Mouse (Mus musculus): Measurements from ENCODE around the gene Fdxr. TPM values are rescaled to one million over a fixed set of nuclear protein-coding genes. Genes with fewer than 3 reads are reported as not detected.

Gene Fdxr
- polyA plus RNA-seq, 1 experiment from 2014 or later = 14.2 TPM

DNA sequence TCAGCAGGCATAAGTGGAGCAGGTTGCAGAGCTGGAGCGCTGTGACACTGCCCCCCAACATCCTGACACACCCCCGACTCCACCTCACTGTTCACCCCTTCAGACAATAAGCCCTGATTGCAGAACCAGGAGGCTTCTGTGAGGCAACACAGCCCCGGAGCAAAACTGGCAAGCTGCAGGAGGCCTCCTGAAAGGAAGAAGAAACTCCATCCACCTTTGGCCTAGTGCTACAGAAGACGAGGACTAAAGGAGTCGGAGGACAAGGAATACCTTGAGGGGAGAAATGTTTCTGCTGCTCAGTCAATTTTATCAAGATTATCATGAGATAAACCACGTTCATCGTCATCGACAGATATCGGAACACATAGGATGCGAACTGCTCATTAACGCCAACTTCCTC, 19.1 kb upstream of the Fdxr start:
- Histone ChIP-seq H3K4me3 (ENCODE audit: low read depth, low read length) (no peak overlapping the region), H3K27me3 (replicated peaks; ENCODE audit: control insufficient read depth, insufficient read depth, low read length) (peaks cover 19% of the 10 kb centered on the region), H3K4me2 (ENCODE audit: low read length) (no peak overlapping the region), H3K9ac (ENCODE audit: low read length) (no peak overlapping the region), H3K4me1 (replicated peaks; ENCODE audit: control insufficient read depth, insufficient read depth, low read length) (no peaks in the 10 kb centered on the region; the same call in none of the 2 replicates), H3K36me3 (ENCODE audit: control insufficient read depth, insufficient read depth, low read length) (no peaks in the 10 kb centered on the region), H3K9me3 (ENCODE audit: control insufficient read depth, low read length) (no peaks in the 10 kb centered on the region), H3K27ac (ENCODE audit: low read depth) (no peak overlapping the region)
- no peak for DNase-seq (ENCODE audit: low spot score)
- no peak for ATAC-seq (replicated peaks; ENCODE audit: low FRiP score, low TSS enrichment, low read depth)
- WGBS = 90% methylated on average over 11 of the region's 11 CpGs

DNA sequence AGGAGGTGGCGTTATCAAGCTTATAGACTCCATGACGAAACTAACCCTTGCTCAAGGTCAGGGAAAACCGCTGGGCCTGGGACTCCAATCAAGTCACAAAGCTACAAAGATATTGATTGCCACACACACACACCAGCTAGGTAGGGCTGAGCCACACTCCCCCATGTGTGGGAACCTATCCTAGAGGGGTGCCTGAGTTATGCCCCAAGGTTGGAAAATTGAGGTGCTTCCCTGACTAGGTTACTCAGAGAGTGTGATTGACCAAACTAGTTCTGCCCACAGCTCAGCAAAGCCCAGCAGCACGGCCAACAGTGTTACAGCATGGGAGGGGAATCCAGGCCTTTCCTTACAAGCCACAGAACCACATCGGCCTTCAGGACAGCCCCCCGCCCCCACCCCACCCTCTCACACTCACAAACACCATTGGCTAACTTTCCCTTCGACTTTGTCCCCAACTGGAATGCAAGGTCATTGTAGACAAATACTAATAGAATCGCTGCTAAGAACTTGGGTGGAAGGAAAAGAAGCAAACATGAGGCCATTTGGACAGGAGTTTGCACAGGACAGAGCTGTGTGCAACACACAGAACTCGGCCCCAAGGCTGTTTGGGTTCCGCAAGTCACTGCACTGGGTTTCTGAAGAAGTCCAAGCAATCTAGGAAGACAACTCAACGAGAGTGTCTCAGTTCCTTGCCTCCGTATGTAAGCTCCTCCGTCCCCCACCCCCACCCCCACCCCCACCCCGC, 16.0 kb upstream of the Fdxr start:
- peak overlapping the region; percentile 18 for H3K27ac ChIP-seq (ENCODE audit: low read depth)
- H3K9ac ChIP-seq (ENCODE audit: low read length) = no peak overlapping the region
- H3K36me3 ChIP-seq (ENCODE audit: control insufficient read depth, insufficient read depth, low read length) = no peaks in the 10 kb centered on the region
- H3K4me1 ChIP-seq (replicated peaks; ENCODE audit: control insufficient read depth, insufficient read depth, low read length) = peaks cover 9% of the 10 kb centered on the region
- 49% methylated on average over 14 of the region's 14 CpGs for WGBS
- H3K4me2 ChIP-seq (ENCODE audit: low read length) = peak overlapping the region; percentile 18; the same call in 1 of the 2 replicates
- H3K9me3 ChIP-seq (ENCODE audit: control insufficient read depth, low read length) = no peaks in the 10 kb centered on the region
- peak; percentile 56 for DNase-seq (ENCODE audit: low spot score)
- peaks cover 13% of the 10 kb centered on the region for H3K27me3 ChIP-seq (replicated peaks; ENCODE audit: control insufficient read depth, insufficient read depth, low read length)
- ATAC-seq (replicated peaks; ENCODE audit: low FRiP score, low TSS enrichment, low read depth) = 0 out of 2 replicates have a peak, but pooled peaks have one; percentile 9
- H3K4me3 ChIP-seq (ENCODE audit: low read depth, low read length) = no peak overlapping the region

DNA sequence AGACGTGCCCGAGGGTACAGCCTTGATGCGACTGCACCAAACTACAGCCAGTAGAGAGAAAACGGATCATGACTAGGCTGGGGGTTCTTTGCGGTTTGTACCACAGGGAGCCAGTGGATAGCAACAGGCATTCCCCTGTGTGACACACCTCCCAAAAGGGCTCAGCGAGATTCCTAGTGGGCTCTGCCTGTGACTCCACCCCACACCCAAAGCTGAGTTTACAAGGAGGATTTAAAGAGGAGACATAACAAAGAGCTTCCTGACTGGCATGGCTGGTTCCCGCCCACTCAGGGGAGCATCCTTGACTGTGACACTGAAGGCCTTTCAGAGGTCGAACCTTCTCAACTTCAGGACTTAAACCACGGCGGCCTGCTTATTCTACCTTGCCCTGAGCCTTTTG, 14.7 kb upstream of the Fdxr start:
- DNase-seq (ENCODE audit: low spot score) (no peak), ATAC-seq (replicated peaks; ENCODE audit: low FRiP score, low TSS enrichment, low read depth) (no peak)
- Histone ChIP-seq H3K9ac (ENCODE audit: low read length) (no peak overlapping the region), H3K4me3 (ENCODE audit: low read depth, low read length) (no peak overlapping the region), H3K4me1 (replicated peaks; ENCODE audit: control insufficient read depth, insufficient read depth, low read length) (peaks cover 9% of the 10 kb centered on the region), H3K27ac (ENCODE audit: low read depth) (no peak overlapping the region), H3K4me2 (ENCODE audit: low read length) (no peak overlapping the region), H3K9me3 (ENCODE audit: control insufficient read depth, low read length) (no peaks in the 10 kb centered on the region), H3K27me3 (replicated peaks; ENCODE audit: control insufficient read depth, insufficient read depth, low read length) (peaks cover 2% of the 10 kb centered on the region; the same call in 1 of the 2 replicates), H3K36me3 (ENCODE audit: control insufficient read depth, insufficient read depth, low read length) (no peaks in the 10 kb centered on the region)
- 77% methylated on average over 10 of the region's 10 CpGs for WGBS

DNA sequence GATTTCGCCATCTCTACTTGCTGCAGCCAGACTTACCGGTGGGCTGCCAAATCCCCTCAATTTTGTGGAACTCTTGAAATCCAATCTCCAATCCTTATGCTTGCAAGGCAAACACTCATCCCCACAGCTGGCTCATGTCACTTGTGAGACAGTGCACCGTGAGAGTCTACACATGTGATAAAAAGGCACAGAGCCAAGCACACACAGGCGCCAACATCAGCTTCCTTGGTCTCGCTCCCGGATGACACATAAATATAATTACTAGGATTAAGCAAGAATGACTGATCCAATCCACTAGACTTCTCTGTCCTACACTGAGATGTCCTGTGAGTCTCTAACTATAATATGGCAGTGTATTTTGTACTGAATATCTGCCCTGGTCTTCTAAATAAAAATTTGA, 14.1 kb upstream of the Fdxr start:
- Histone ChIP-seq H3K4me3 (ENCODE audit: low read depth, low read length) (no peak overlapping the region), H3K4me1 (replicated peaks; ENCODE audit: control insufficient read depth, insufficient read depth, low read length) (peaks cover 9% of the 10 kb centered on the region), H3K9ac (ENCODE audit: low read length) (no peak overlapping the region), H3K27me3 (replicated peaks; ENCODE audit: control insufficient read depth, insufficient read depth, low read length) (no peaks in the 10 kb centered on the region), H3K4me2 (ENCODE audit: low read length) (no peak overlapping the region), H3K36me3 (ENCODE audit: control insufficient read depth, insufficient read depth, low read length) (no peaks in the 10 kb centered on the region), H3K27ac (ENCODE audit: low read depth) (peak overlapping the region; percentile 35; the same call in 1 of the 2 replicates), H3K9me3 (ENCODE audit: control insufficient read depth, low read length) (no peaks in the 10 kb centered on the region)
- ATAC-seq (replicated peaks; ENCODE audit: low FRiP score, low TSS enrichment, low read depth) (0 out of 2 replicates have a peak, but pooled peaks have one; percentile 16), DNase-seq (ENCODE audit: low spot score) (no peak)
- 40% methylated on average over 6 of the region's 6 CpGs for WGBS

DNA sequence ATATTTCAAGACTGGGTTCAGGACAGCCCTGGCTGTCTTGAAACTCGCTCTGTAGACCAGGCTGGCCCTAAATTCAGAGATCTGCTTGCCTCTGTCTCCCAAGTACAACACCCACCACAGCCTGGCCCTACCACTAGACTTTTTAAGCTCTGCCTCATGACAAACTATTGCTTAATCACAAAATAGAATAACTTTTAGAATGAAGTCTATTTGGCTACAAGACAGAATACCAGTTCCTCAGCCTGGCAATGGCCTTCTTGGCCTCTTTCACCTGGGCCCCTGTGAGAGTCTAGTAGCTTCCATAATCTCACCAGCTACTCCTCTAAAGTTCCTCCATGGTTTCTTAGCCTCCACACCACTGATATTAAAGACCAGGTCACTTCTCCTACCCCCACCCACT, 13.5 kb upstream of the Fdxr start:
- 83% methylated on average over 1 of the region's 1 CpGs for WGBS
- no peak overlapping the region for H3K4me2 ChIP-seq (ENCODE audit: low read length)
- H3K4me1 ChIP-seq (replicated peaks; ENCODE audit: control insufficient read depth, insufficient read depth, low read length) = peaks cover 9% of the 10 kb centered on the region
- H3K4me3 ChIP-seq (ENCODE audit: low read depth, low read length) = no peak overlapping the region
- DNase-seq (ENCODE audit: low spot score) (no peak), ATAC-seq (replicated peaks; ENCODE audit: low FRiP score, low TSS enrichment, low read depth) (no peak)
- H3K9ac ChIP-seq (ENCODE audit: low read length) = no peak overlapping the region
- no peaks in the 10 kb centered on the region for H3K27me3 ChIP-seq (replicated peaks; ENCODE audit: control insufficient read depth, insufficient read depth, low read length)
- H3K36me3 ChIP-seq (ENCODE audit: control insufficient read depth, insufficient read depth, low read length) = no peaks in the 10 kb centered on the region
- H3K9me3 ChIP-seq (ENCODE audit: control insufficient read depth, low read length) = no peaks in the 10 kb centered on the region
- peak overlapping the region; percentile 35; the same call in 1 of the 2 replicates for H3K27ac ChIP-seq (ENCODE audit: low read depth)

DNA sequence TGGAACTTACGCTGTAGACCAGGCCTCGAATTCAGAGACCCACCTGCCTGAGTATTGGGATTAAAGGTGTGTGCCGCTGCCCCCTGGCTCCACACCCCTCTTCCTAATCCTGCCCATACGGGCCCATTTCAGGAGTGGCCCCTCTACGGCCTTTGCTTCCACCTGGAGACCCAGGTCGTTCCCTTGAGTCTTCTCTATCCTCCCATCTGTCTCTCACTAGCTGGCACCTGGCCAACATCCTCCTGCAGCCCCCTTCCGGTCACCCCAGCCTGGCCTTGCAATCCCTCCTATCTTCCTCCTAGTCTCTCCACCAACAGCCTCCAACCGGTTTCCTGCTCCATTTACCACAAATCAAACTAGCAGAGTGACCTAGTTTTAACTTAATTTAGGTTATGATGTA, 13.0 kb upstream of the Fdxr start:
- 71% methylated on average over 8 of the region's 8 CpGs for WGBS
- Histone ChIP-seq H3K9ac (ENCODE audit: low read length) (no peak overlapping the region), H3K27ac (ENCODE audit: low read depth) (no peak overlapping the region), H3K4me1 (replicated peaks; ENCODE audit: control insufficient read depth, insufficient read depth, low read length) (peaks cover 9% of the 10 kb centered on the region), H3K4me3 (ENCODE audit: low read depth, low read length) (no peak overlapping the region), H3K9me3 (ENCODE audit: control insufficient read depth, low read length) (no peaks in the 10 kb centered on the region), H3K4me2 (ENCODE audit: low read length) (no peak overlapping the region), H3K36me3 (ENCODE audit: control insufficient read depth, insufficient read depth, low read length) (no peaks in the 10 kb centered on the region), H3K27me3 (replicated peaks; ENCODE audit: control insufficient read depth, insufficient read depth, low read length) (no peaks in the 10 kb centered on the region)
- DNase-seq (ENCODE audit: low spot score) = no peak
- no peak for ATAC-seq (replicated peaks; ENCODE audit: low FRiP score, low TSS enrichment, low read depth)

DNA sequence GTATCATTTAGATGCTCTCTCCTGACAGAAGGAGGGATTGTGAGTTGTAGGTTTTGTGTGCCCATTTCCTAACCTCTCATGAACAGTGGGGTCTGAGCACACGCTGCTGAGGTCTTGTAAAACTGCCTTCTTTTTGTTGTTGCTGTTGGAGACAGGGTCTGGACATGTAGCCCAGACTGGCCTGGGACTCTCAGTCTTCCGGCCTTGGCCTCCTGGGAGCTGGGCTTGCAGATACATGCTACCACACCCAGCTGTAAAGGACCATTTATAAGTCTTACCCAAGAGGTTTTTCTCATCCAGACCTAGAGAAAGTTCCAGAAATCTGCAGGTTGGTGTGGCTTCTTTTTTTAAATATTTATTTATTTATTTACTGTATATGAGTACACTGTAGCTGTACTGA, 11.5 kb upstream of the Fdxr start:
- no peak overlapping the region for H3K27ac ChIP-seq (ENCODE audit: low read depth)
- DNase-seq (ENCODE audit: low spot score) (no peak), ATAC-seq (replicated peaks; ENCODE audit: low FRiP score, low TSS enrichment, low read depth) (no peak)
- no peak overlapping the region for H3K4me3 ChIP-seq (ENCODE audit: low read depth, low read length)
- H3K9me3 ChIP-seq (ENCODE audit: control insufficient read depth, low read length) = no peaks in the 10 kb centered on the region
- peaks cover 9% of the 10 kb centered on the region for H3K4me1 ChIP-seq (replicated peaks; ENCODE audit: control insufficient read depth, insufficient read depth, low read length)
- no peak overlapping the region for H3K9ac ChIP-seq (ENCODE audit: low read length)
- no peaks in the 10 kb centered on the region for H3K36me3 ChIP-seq (ENCODE audit: control insufficient read depth, insufficient read depth, low read length)
- WGBS = 90% methylated on average over 2 of the region's 2 CpGs
- no peaks in the 10 kb centered on the region for H3K27me3 ChIP-seq (replicated peaks; ENCODE audit: control insufficient read depth, insufficient read depth, low read length)
- no peak overlapping the region for H3K4me2 ChIP-seq (ENCODE audit: low read length)

DNA sequence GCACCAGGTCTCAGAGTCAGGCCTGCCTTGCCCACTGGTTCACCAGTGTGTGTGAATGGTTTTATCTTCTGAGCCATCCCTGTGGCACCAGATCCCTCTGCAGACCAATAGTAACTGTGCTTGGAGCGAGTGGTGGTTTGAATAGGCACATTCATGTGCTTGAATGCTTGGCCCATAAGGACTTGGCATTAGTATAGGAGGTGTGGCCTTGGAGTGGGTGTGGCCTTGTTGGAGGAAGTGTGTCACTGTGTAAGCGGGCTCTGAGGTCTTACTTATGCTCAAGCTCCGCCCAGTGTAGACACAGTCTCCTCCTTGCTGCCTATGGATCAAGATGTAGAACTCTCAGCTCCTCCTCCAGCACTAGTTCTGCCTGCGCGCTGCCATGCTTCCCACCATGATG, 10.5 kb upstream of the Fdxr start:
- no peak for DNase-seq (ENCODE audit: low spot score)
- 85% methylated on average over 5 of the region's 5 CpGs for WGBS
- no peak for ATAC-seq (replicated peaks; ENCODE audit: low FRiP score, low TSS enrichment, low read depth)

More for the DNA sequence above, 10.5 kb upstream of the Fdxr start:
- Histone ChIP-seq H3K4me2 (ENCODE audit: low read length) (no peak overlapping the region), H3K9me3 (ENCODE audit: control insufficient read depth, low read length) (no peaks in the 10 kb centered on the region), H3K27ac (ENCODE audit: low read depth) (no peak overlapping the region), H3K4me3 (ENCODE audit: low read depth, low read length) (no peak overlapping the region), H3K4me1 (replicated peaks; ENCODE audit: control insufficient read depth, insufficient read depth, low read length) (peaks cover 9% of the 10 kb centered on the region), H3K27me3 (replicated peaks; ENCODE audit: control insufficient read depth, insufficient read depth, low read length) (no peaks in the 10 kb centered on the region), H3K9ac (ENCODE audit: low read length) (no peak overlapping the region), H3K36me3 (ENCODE audit: control insufficient read depth, insufficient read depth, low read length) (no peaks in the 10 kb centered on the region)

Data from intestine, embryonic 14.5 days (tissue).